Mouse (Mus musculus): ENCODE results near the gene Gm28048.

Gene Gm28048

GRCm38 (mm10) chr11:22831916-22832315 is 150.0 kb downstream of the Gm28048 start:
- DNase-seq = no peak

GRCm38 (mm10) chr11:22830684-22831083 is 151.2 kb downstream of the Gm28048 start:
- DNase-seq = no peak

DNA sequence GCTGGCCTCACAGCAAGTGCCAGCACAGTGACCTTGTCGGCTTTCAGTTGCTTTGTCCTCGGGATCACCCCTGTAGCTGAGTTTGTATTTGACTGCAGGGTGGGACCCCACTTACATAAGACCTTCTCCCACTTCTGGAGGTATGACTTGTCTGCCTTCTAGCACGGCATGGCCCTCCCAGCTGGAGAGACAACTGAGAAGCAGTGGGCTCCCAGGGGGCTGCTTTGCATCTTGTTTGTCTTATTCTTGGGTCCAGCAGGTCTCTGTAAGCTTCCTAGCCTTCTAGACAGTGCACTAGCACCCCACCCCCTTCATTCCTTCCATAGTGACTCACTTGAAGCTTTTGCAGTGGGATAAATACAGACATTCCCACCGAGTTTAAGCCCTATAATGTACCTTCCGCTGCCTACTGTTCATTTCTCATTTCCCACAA is 151.7 kb downstream of the Gm28048 start:
- DNase-seq = no peak

DNA sequence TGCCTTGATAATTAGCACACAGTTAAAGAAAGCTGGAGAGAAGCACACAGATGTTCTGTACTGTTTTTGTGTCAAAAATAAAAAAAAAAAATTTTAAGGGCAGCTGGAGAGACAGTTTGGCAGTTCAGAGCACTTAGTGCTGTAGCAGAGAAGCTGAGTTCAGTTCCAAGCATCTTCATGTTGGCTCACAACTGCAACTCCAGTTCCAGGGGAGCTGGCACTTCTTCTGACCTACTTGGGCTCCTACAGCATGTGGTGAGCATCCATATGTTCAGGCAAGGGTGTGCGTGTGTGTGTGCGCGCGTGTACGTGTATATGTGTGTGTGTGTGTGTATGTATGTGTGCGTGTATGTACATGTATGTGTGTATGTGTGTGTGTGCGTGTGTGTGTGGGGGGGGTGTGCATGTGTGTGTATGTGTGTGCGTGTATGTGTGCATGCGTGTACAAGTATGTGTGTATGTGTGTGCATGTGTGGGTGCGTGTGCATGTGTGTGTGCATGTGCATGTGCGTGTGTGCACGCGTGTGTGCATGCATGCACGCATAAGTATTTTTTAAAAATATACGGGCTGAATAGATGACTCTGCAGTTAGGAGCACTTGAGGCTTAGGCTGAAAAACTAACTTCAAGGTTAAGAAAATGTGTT is 152.8 kb downstream of the Gm28048 start:
- no peak for DNase-seq

GRCm38 (mm10) chr11:22827514-22828080 is 154.3 kb downstream of the Gm28048 start:
- DNase-seq = no peak

DNA sequence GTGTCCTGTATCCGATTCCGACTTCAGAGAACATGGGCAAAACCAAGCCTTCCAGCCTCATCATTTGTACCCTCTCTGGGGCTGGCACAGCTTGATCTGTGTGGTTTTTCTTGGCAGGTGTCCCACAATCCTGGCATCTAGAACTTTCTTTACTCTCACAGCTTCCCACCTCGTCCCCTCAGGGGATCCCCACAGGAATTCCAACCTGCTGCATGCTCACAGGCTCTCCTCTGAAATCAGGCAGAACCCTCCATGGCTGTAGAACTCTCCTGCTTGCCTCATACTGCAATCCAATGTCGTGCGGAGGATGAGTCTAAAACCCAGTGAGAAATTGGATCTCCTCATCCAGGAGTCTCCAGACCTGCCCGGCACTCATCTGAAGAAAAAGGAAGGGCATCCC is 155.2 kb downstream of the Gm28048 start:
- no peak for DNase-seq

GRCm38 (mm10) chr11:22826051-22826450 is 155.8 kb downstream of the Gm28048 start:
- no peak for DNase-seq

DNA sequence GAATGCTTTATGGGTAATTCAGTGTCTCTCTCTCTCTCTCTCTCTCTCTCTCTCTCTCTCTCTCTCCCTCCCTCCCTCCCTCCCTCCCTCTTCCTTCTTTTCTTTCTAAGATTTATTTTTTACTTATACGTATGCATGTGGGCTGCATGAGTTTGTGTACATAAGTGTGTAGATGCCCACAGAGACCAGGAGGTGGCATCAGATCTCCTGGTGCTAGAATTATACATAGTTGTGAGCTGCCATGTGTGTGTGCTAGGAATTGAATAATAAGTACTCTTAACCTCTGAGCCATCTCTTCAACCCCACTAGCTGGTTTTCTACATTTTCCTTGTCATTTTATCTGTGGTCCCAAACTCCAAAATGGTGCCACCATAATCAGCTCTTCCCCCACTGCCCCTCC is 156.3 kb downstream of the Gm28048 start:
- DNase-seq = no peak

- peak in 1 of 2 experiments; percentile 65 for DNase-seq
Observed at GRCm38 (mm10) chr11:22824049-22824705, 157.7 kb downstream of the Gm28048 start.

- DNase-seq = no peak
Observed at GRCm38 (mm10) chr11:22821243-22821642, 160.6 kb downstream of the Gm28048 start.

DNA sequence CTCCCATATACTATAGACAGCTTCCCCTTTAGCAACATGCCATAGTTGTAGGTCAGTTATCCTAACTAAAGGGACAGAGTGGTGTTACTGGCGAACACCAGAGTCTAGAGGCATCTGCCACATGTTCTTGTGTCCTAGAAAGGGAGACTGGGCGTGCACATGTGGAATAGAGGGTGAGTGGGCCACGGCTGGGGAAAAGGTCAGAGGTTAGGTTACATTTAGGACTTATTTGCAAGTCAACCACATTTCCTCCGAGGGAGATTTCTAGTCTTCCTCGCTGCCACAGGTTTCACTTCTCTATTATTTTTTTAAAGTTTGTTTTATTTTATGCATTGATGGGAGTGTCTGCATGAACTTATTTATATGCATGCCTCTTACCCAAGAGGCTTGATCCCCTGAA is 163.5 kb downstream of the Gm28048 start:
- DNase-seq = no peak

DNA sequence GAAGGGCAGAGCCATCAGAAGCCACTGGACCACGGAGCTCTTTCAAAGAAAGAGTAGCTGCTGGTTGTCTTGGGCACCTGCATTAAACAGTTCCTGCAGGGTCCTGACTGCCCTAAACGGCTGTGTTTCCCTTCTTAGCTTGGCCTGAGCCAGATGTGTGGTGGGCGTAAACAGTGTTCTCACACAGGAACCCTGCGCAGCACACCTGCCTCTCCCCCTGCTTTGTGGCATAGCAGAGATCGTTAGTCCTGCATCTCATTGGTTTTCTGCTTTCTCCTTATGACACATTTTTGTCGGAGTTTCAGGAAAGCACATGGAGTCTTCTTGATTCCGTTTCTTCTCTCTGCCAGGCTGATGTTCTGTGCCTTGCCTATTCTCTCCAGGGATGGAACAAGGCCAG is 166.0 kb downstream of the Gm28048 start:
- DNase-seq = no peak

GRCm38 (mm10) chr11:22815143-22815542 is 166.7 kb downstream of the Gm28048 start:
- DNase-seq = no peak

- no peak for DNase-seq
Observed at GRCm38 (mm10) chr11:22813921-22814704, 167.8 kb downstream of the Gm28048 start.

DNA sequence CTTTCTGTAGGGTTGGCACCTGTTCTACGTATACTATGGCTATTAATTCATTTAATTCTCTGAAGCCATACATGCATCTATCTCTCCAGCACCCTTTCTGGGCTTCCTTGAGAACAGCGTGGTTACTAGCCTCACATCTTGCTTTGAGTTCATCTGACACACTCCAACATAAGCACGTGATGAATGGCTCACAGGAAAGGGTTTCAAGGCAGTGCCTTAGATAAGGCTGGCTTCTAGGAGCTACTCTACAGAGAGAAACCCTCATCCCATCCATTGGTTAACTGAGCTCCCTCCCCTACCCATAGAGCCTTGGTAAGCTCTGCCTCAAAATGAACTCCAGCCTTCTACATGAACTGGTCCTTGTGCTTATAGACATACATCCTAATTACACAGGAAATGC is 168.5 kb downstream of the Gm28048 start:
- no peak for DNase-seq

DNA sequence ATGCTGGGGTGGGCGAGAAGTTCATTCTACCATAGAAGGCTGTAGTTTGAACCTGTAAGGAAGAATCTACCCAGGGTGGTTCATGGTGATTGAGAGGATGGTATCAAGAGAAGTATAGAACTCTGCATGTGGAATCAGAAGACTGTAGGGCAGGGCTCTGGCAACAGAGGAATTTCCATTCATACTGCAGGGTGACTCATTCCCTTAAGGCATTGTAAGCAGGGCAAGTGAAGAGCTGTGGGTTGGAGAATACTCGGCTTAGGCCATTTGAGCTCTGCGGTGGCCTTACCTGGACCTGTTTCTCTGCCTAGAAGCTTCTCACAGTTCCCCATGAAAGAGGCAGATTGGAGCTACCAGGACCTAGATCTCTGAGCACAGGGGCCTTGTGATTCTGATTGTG is 170.5 kb downstream of the Gm28048 start:
- no peak for DNase-seq

GRCm38 (mm10) chr11:22809465-22810096 is 172.3 kb downstream of the Gm28048 start:
- DNase-seq = no peak

- no peak for DNase-seq
Observed at GRCm38 (mm10) chr11:22808040-22808439, 173.8 kb downstream of the Gm28048 start.

GRCm38 (mm10) chr11:22805171-22805570 is 176.7 kb downstream of the Gm28048 start:
- no peak for DNase-seq

DNA sequence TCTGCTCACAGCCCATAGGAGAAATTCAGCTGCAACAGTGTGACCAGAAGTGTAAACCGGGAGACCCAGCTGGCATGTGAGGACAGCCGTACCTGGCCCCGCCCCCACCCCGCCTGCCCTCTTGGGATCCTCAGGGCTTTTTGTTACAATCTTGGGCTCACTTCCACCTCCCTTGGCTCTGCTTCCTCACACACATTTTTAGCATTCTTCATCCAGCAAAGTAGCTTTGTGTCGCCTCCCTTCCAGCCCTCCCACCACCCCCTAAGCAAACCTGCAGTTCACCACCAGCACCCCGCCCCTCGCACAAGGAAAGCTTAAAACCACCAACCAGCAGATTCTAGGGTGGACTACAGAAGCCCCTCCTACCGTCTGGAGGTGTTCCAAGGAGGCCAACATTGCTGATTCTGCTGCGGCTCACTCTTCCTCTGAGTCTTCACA is 181.9 kb downstream of the Gm28048 start:
- peak; percentile 57 to 73 for DNase-seq

DNA sequence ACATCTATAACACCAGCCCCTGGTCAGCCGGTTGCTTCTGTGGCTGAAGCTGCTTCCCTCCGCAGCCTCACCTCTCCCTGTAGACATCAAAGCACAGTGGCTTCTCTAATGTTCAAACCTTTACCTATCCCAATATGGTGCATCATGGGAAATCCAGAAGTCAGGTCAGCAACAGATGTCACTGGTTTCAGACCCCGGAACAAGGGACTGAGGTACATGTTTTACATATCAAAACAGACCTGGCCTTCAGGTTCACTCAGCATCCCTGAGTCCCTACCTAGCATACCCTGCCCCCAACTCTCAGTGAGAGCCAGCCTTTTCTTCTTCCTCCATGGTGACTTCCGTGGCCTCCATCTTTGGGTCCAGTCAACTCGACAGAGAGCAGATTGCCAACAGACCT is 183.0 kb downstream of the Gm28048 start:
- DNase-seq = no peak

- DNase-seq = no peak
Observed at GRCm38 (mm10) chr11:22794734-22795133, 187.2 kb downstream of the Gm28048 start.

GRCm38 (mm10) chr11:22793881-22794203 is 188.0 kb downstream of the Gm28048 start:
- DNase-seq = no peak

Measured in kidney, postnatal 36 days (tissue).